Mouse (Mus musculus): Measurements from ENCODE around the gene Rnf167.
A peak's percentile ranks its signal among the peaks of the same experiment; 100 is the strongest.

Rnf167 gene

GRCm38 (mm10) chr11:70646691-70647650, at the start of gene Rnf167, which contains the start of gene Slc25a11:
Gene Rnf167 (plus strand): TSS chr11:70647235.
Gene Slc25a11 (minus strand): TSS chr11:70647479.
- peak; percentile 99 for DNase-seq (ENCODE audit: low read depth, low spot score)

GRCm38 (mm10) chr11:70597301-70597700, 49.7 kb upstream of the Rnf167 start:
- no peak for DNase-seq (ENCODE audit: low read depth, low spot score)

- no peak for DNase-seq (ENCODE audit: low read depth, low spot score)
These were observed 48.5 kb upstream of the Rnf167 start for GRCm38 (mm10) chr11:70598451-70598953.

GRCm38 (mm10) chr11:70605024-70605566, 41.9 kb upstream of the Rnf167 start:
- peak; percentile 64 for DNase-seq (ENCODE audit: low read depth, low spot score)

GRCm38 (mm10) chr11:70606717-70607116, 40.3 kb upstream of the Rnf167 start:
- no peak for DNase-seq (ENCODE audit: low read depth, low spot score)

- no peak for DNase-seq (ENCODE audit: low read depth, low spot score)
These were observed 39.4 kb upstream of the Rnf167 start for GRCm38 (mm10) chr11:70607611-70608010.

GRCm38 (mm10) chr11:70608381-70609066, 38.5 kb upstream of the Rnf167 start:
- DNase-seq (ENCODE audit: low read depth, low spot score): peak; percentile 73

GRCm38 (mm10) chr11:70610752-70611151, 36.3 kb upstream of the Rnf167 start:
- no peak for DNase-seq (ENCODE audit: low read depth, low spot score)

GRCm38 (mm10) chr11:70612505-70612904, 34.5 kb upstream of the Rnf167 start:
- no peak for DNase-seq (ENCODE audit: low read depth, low spot score)

- DNase-seq (ENCODE audit: low read depth, low spot score): peak; percentile 76
These were observed 32.0 kb upstream of the Rnf167 start for GRCm38 (mm10) chr11:70615074-70615473.

GRCm38 (mm10) chr11:70615516-70616093, 31.4 kb upstream of the Rnf167 start, which contains the start of gene 4930544D05Rik:
Gene 4930544D05Rik (plus strand): TSS chr11:70615848.
- no peak for DNase-seq (ENCODE audit: low read depth, low spot score)

GRCm38 (mm10) chr11:70619101-70619500, 27.9 kb upstream of the Rnf167 start, which contains the start of gene Chrne:
Gene Chrne (minus strand): TSS chr11:70619216.
- no peak for DNase-seq (ENCODE audit: low read depth, low spot score)

- peak; percentile 77 for DNase-seq (ENCODE audit: low read depth, low spot score)
These were observed 24.8 kb upstream of the Rnf167 start for GRCm38 (mm10) chr11:70621972-70622814.

- peak; percentile 82 for DNase-seq (ENCODE audit: low read depth, low spot score)
These were observed 23.8 kb upstream of the Rnf167 start for GRCm38 (mm10) chr11:70623053-70623742.

- peak; percentile 74 for DNase-seq (ENCODE audit: low read depth, low spot score)
These were observed 21.6 kb upstream of the Rnf167 start for GRCm38 (mm10) chr11:70625473-70625872.

GRCm38 (mm10) chr11:70626877-70627276, 20.2 kb upstream of the Rnf167 start:
- no peak for DNase-seq (ENCODE audit: low read depth, low spot score)

- DNase-seq (ENCODE audit: low read depth, low spot score): no peak
These were observed 18.6 kb upstream of the Rnf167 start for GRCm38 (mm10) chr11:70628431-70628830.

GRCm38 (mm10) chr11:70629557-70629956, 17.5 kb upstream of the Rnf167 start:
- no peak for DNase-seq (ENCODE audit: low read depth, low spot score)

GRCm38 (mm10) chr11:70630129-70630528, 16.9 kb upstream of the Rnf167 start:
- DNase-seq (ENCODE audit: low read depth, low spot score): no peak

- DNase-seq (ENCODE audit: low read depth, low spot score): no peak
These were observed 11.4 kb upstream of the Rnf167 start for GRCm38 (mm10) chr11:70635601-70636000.
